Mouse (Mus musculus) erythroid progenitor cell, adult 5-6 weeks (primary cell): ENCODE results near the gene Alyref2. TPM values are rescaled to one million over a fixed set of nuclear protein-coding genes. Genes with fewer than 3 reads are reported as not detected.

Experiments
- ATAC-seq: replicated peaks from 2 replicates; pipeline ENCODE4 v1.8.0; 2016; ENCODE audit warnings: moderate number of reproducible peaks, mild to moderate bottlenecking, moderate TSS enrichment, inconsistent platforms; ENCODE audit not compliant: poor library complexity, low FRiP score, severe bottlenecking
- total RNA-seq, 2 experiments: library from RNA; stranded (forward) in 1 of 2; stranded (reverse) in 1 of 2; fragments of 150-400 nt in 1 of 2; fragments of 186-747, 209-891 nt in 1 of 2; gene quantifications; 2 replicates each; pipeline versions ENCODE4 v1.2.3 to v1.2.4; 2015 to 2017; ENCODE audit warnings: low replicate concordance in 2 of 2

Gene Alyref2
- total RNA-seq, 2 experiments from 2014 or later = not detected

GRCm38 (mm10) chr1:171495371-171495770, 7.9 kb upstream of the Alyref2 start:
- no peak for ATAC-seq

- no peak for ATAC-seq
Measured at GRCm38 (mm10) chr1:171499856-171500255, 3.4 kb upstream of the Alyref2 start.

- no peak for ATAC-seq
Measured at GRCm38 (mm10) chr1:171501016-171501610, 2.2 kb upstream of the Alyref2 start.

GRCm38 (mm10) chr1:171501636-171502080, 1.6 kb upstream of the Alyref2 start:
- ATAC-seq = no peak

- peak; percentile 64 for ATAC-seq
Measured at GRCm38 (mm10) chr1:171502388-171503249, 659 bp upstream of the Alyref2 start.

- ATAC-seq = peak; percentile 43
Measured at GRCm38 (mm10) chr1:171503592-171504291, 464 bp downstream of the Alyref2 start.

- ATAC-seq = no peak
Measured at GRCm38 (mm10) chr1:171504586-171504985, 1.3 kb downstream of the Alyref2 start.

GRCm38 (mm10) chr1:171513234-171513633, 10.0 kb downstream of the Alyref2 start:
- ATAC-seq = no peak

- ATAC-seq = no peak
Measured at GRCm38 (mm10) chr1:171513760-171514159, 10.5 kb downstream of the Alyref2 start.

GRCm38 (mm10) chr1:171515039-171515438, 11.8 kb downstream of the Alyref2 start:
- no peak for ATAC-seq

GRCm38 (mm10) chr1:171515557-171515956, 12.3 kb downstream of the Alyref2 start:
- no peak for ATAC-seq

- no peak for ATAC-seq
Measured at GRCm38 (mm10) chr1:171531367-171531766, 28.1 kb downstream of the Alyref2 start.

GRCm38 (mm10) chr1:171532830-171533229, 29.6 kb downstream of the Alyref2 start:
- ATAC-seq = no peak

GRCm38 (mm10) chr1:171534557-171534956, 31.3 kb downstream of the Alyref2 start:
- no peak for ATAC-seq

- no peak for ATAC-seq
Measured at GRCm38 (mm10) chr1:171535194-171535593, 31.9 kb downstream of the Alyref2 start, which contains the start of gene Itln1. TSS of gene Itln1 (minus strand) at chr1:171535294.

GRCm38 (mm10) chr1:171540694-171541093, 37.4 kb downstream of the Alyref2 start:
- ATAC-seq = no peak

- ATAC-seq = no peak
Measured at GRCm38 (mm10) chr1:171551326-171551725, 48.0 kb downstream of the Alyref2 start.

GRCm38 (mm10) chr1:171552230-171552629, 49.0 kb downstream of the Alyref2 start:
- no peak for ATAC-seq

- no peak for ATAC-seq
Measured at GRCm38 (mm10) chr1:171553359-171554341, 50.4 kb downstream of the Alyref2 start.
